Mouse (Mus musculus): ENCODE data around the gene Sp2.

- TF ChIP-seq MYOG (IDR thresholded peaks at IDR 0.05; ENCODE audit: control insufficient read depth, extremely low read depth, insufficient read length) (no peak), FOSL1 (IDR thresholded peaks at IDR 0.05; ENCODE audit: insufficient read depth, low read length, poor library complexity, severe bottlenecking) (no peak), USF1 (IDR thresholded peaks at IDR 0.05; ENCODE audit: low read depth) (no peak)
Measured at GRCm38 (mm10) chr11:96995031-96995430, 12.3 kb upstream of the Sp2 start.

Measured in C2C12 (cell line).